Mouse (Mus musculus) MEL (cell line): ENCODE data around the gene Hapln1.

Experiments
- CTCF ChIP-seq, 3 experiments: IDR thresholded peaks in 2 of 3; conservative IDR thresholded peaks in 1 of 3; 2 replicates each; pipeline ENCODE4 v1.5.1; 2011 to 2012; ENCODE audit warnings: low read length in 3 of 3, low read depth in 2 of 3, mild to moderate bottlenecking in 2 of 3, improper control_type of control experiment in 1 of 3, inconsistent platforms in 1 of 3, mixed read lengths in 1 of 3, moderate library complexity in 1 of 3; ENCODE audit not compliant: control insufficient read depth in 1 of 3, insufficient read depth in 1 of 3, poor library complexity in 1 of 3, severe bottlenecking in 1 of 3
- E2F4 ChIP-seq: IDR thresholded peaks from 2 replicates; pipeline ENCODE4 v1.6.1; 2011; ENCODE audit warnings: low read depth, low read length, improper control_type of control experiment, borderline replicate concordance
- EP300 ChIP-seq, 2 experiments: IDR thresholded peaks; 2 replicates each; pipeline ENCODE4 v1.6.1; 2011; ENCODE audit warnings: improper control_type of control experiment in 2 of 2, low read length in 2 of 2, low read depth in 1 of 2, mild to moderate bottlenecking in 1 of 2
- ETS1 ChIP-seq: IDR thresholded peaks from 2 replicates; pipeline ENCODE4 v1.6.1; 2012; ENCODE audit warnings: low read depth, mild to moderate bottlenecking, inconsistent platforms, low read length, improper control_type of control experiment, moderate library complexity
- GATA1 ChIP-seq: IDR thresholded peaks from 2 replicates; pipeline ENCODE4 v1.6.1; 2011; ENCODE audit warnings: low read depth, low read length, improper control_type of control experiment
- MAX ChIP-seq: IDR thresholded peaks from 2 replicates; pipeline ENCODE4 v1.6.1; 2011; ENCODE audit warnings: low read length, improper control_type of control experiment
- MYB ChIP-seq: IDR thresholded peaks from 2 replicates; pipeline ENCODE4 v1.6.1; 2011; ENCODE audit warnings: mild to moderate bottlenecking, low read depth, low read length, improper control_type of control experiment
- POLR2A ChIP-seq, 2 experiments: IDR thresholded peaks; 2 replicates each; pipeline ENCODE4 v1.6.1; 2011 to 2012; ENCODE audit warnings: low read length in 2 of 2, mild to moderate bottlenecking in 2 of 2, control low read depth in 1 of 2, improper control_type of control experiment in 1 of 2, low read depth in 1 of 2, moderate library complexity in 1 of 2; ENCODE audit not compliant: control insufficient read depth in 1 of 2, insufficient read depth in 1 of 2, poor library complexity in 1 of 2
- TAL1 ChIP-seq: IDR thresholded peaks from 2 replicates; pipeline ENCODE4 v1.6.1; 2012; ENCODE audit warnings: mild to moderate bottlenecking, inconsistent platforms, low read length, moderate library complexity, mixed read lengths
- USF1 ChIP-seq: IDR thresholded peaks from 2 replicates; pipeline ENCODE4 v1.6.1; 2014; ENCODE audit warnings: low read depth, mild to moderate bottlenecking, inconsistent platforms, low read length, improper control_type of control experiment, moderate library complexity
- ZC3H11A ChIP-seq: IDR thresholded peaks from 2 replicates; pipeline ENCODE4 v1.6.1; 2012; ENCODE audit warnings: low read depth, mild to moderate bottlenecking, inconsistent platforms, low read length, improper control_type of control experiment

GRCm38 (mm10) chr13:89530386-89530785 lies 9.2 kb upstream of the Hapln1 start:
- TF ChIP-seq POLR2A (IDR thresholded peaks at IDR 0.05; ENCODE audit: control insufficient read depth in 1 of 2, insufficient read depth in 1 of 2, low read depth in 1 of 2, low read length in 2 of 2, poor library complexity in 1 of 2) (no peak), MYB (no peak), CTCF (IDR thresholded peaks at IDR 0.05 in 2 of 3, conservative IDR thresholded peaks at IDR 0.05 in 1 of 3; ENCODE audit: control insufficient read depth in 1 of 3, insufficient read depth in 1 of 3, low read depth in 2 of 3, low read length in 3 of 3, poor library complexity in 1 of 3, severe bottlenecking in 1 of 3) (no peak), GATA1 (no peak), ZC3H11A (no peak), ETS1 (no peak), USF1 (no peak), TAL1 (no peak), EP300 (IDR thresholded peaks at IDR 0.05; ENCODE audit: low read depth in 1 of 2, low read length in 2 of 2) (no peak), E2F4 (no peak), MAX (no peak)
